Mouse (Mus musculus) stomach, postnatal 0 days (tissue): ENCODE measurements around the gene Trrap. TPM values are rescaled to one million over a fixed set of nuclear protein-coding genes. Genes with fewer than 3 reads are reported as not detected.

Source experiments
- ATAC-seq: fragments of 200-750 bp; cut with Nextera tagmentation; 2 replicates; pipeline ENCODE4 v1.8.0; 2017; ENCODE audit not compliant: low FRiP score, low TSS enrichment
- DNase-seq: peaks from one replicate; pipeline ENCODE4 v3.0.0-alpha.2; 2016; ENCODE audit warnings: low spot score
- H3K27ac ChIP-seq: fragments of 300-500 bp; sonication (generic); replicated peaks from 2 replicates; pipeline ENCODE4 v1.5.1; 2014; ENCODE audit warnings: mild to moderate bottlenecking, control low read depth
- H3K27me3 ChIP-seq: fragments of 300-500 bp; sonication (generic); 2 replicates; pipeline ENCODE4 v1.6.1; 2014; ENCODE audit warnings: low read length; ENCODE audit not compliant: control insufficient read depth, insufficient read depth
- H3K36me3 ChIP-seq: fragments of 300-500 bp; sonication (generic); 2 replicates; pipeline ENCODE4 v1.6.1; 2014; ENCODE audit warnings: low read length, mixed read lengths; ENCODE audit not compliant: control insufficient read depth, insufficient read depth
- H3K4me1 ChIP-seq: fragments of 300-500 bp; sonication (generic); replicated peaks from 2 replicates; pipeline ENCODE4 v1.6.1; 2014; ENCODE audit warnings: antibody characterized with exemption; ENCODE audit not compliant: control insufficient read depth, insufficient read depth
- H3K4me2 ChIP-seq: fragments of 300-500 bp; sonication (generic); replicated peaks from 2 replicates; pipeline ENCODE4 v1.6.1; 2014; ENCODE audit warnings: low read depth, mild to moderate bottlenecking, control low read depth, moderate library complexity
- H3K4me3 ChIP-seq: fragments of 300-500 bp; sonication (generic); 2 replicates; pipeline ENCODE4 v1.5.1; 2014; ENCODE audit warnings: low read depth, low read length, control low read depth
- H3K9ac ChIP-seq: fragments of 300-500 bp; sonication (generic); 2 replicates; pipeline ENCODE4 v1.6.1; 2014; ENCODE audit warnings: mild to moderate bottlenecking, low read length, control low read depth, mixed read lengths
- H3K9me3 ChIP-seq: fragments of 300-500 bp; sonication (generic); 2 replicates; pipeline ENCODE4 v1.6.1; 2016; ENCODE audit warnings: low read length; ENCODE audit not compliant: control insufficient read depth
- CTCF ChIP-seq: IDR thresholded peaks from 2 replicates; pipeline ENCODE4 v1.5.1; 2016; ENCODE audit warnings: antibody characterized with exemption, low read depth, mild to moderate bottlenecking, moderate library complexity
- EP300 ChIP-seq: optimal IDR thresholded peaks from 2 replicates; pipeline ENCODE3; 2016; ENCODE audit warnings: antibody characterized with exemption
- WGBS: fragments of 180-500 bp; shearing (Covaris S2); extraction: QIAGEN DNeasy Blood & Tissue Kit; methylation state at CpG from one replicate; pipeline ENCODE4 v1.1.7; 2014; 5-methylcytosine and 5-hydroxymethylcytosine counted together
- polyA plus RNA-seq: library from polyadenylated mRNA; unstranded; fragments of >200 nt; fragmentation: Nextera tagmentation; extraction: Ambion mirVana; gene quantifications from 2 replicates; pipeline ENCODE4 v1.2.1, GENCODE M21; 2015

The Trrap gene
- polyA plus RNA-seq, 1 experiment from 2014 or later: 22.7 TPM

GRCm38 (mm10) chr5:144849932-144850331 is 82.4 kb downstream of the Trrap start:
- H3K27ac ChIP-seq: no peak overlapping the region
- H3K4me2 ChIP-seq: no peak overlapping the region
- H3K4me1 ChIP-seq: no peaks in the 10 kb centered on the region
- no peak overlapping the region for H3K9ac ChIP-seq
- H3K9me3 ChIP-seq: no peaks in the 10 kb centered on the region
- ATAC-seq (no peak), DNase-seq (no peak)
- H3K27me3 ChIP-seq: no peaks in the 10 kb centered on the region
- WGBS: 91% methylated on average over 10 of the region's 10 CpGs
- H3K36me3 ChIP-seq: peaks cover 56% of the 10 kb centered on the region
- H3K4me3 ChIP-seq: no peak overlapping the region
- TF ChIP-seq EP300 (no peak), CTCF (no peak)

GRCm38 (mm10) chr5:144851820-144852219 is 84.3 kb downstream of the Trrap start:
- Histone ChIP-seq H3K4me2 (no peak overlapping the region), H3K36me3 (peaks cover 51% of the 10 kb centered on the region), H3K9ac (no peak overlapping the region), H3K27me3 (no peaks in the 10 kb centered on the region), H3K4me1 (no peaks in the 10 kb centered on the region), H3K27ac (no peak overlapping the region), H3K9me3 (no peaks in the 10 kb centered on the region), H3K4me3 (no peak overlapping the region)
- DNase-seq (no peak), ATAC-seq (no peak)
- WGBS: 94% methylated on average over 3 of the region's 3 CpGs
- TF ChIP-seq CTCF (peak; percentile 41), EP300 (no peak)

- DNase-seq (no peak), ATAC-seq (0 out of 2 replicates have a peak, but pooled peaks have one; percentile 5)
- H3K36me3 ChIP-seq: peaks cover 56% of the 10 kb centered on the region
Observed at GRCm38 (mm10) chr5:144853931-144854330, 86.4 kb downstream of the Trrap start.

GRCm38 (mm10) chr5:144855936-144856335 is 88.4 kb downstream of the Trrap start:
- H3K9ac ChIP-seq: no peak overlapping the region
- no peak overlapping the region for H3K4me3 ChIP-seq
- no peak for TF ChIP-seq EP300
- TF ChIP-seq CTCF: no peak
- no peaks in the 10 kb centered on the region for H3K4me1 ChIP-seq
- no peak overlapping the region for H3K4me2 ChIP-seq
- WGBS: 61% methylated on average over 6 of the region's 6 CpGs
- ATAC-seq (no peak), DNase-seq (no peak)
- H3K27me3 ChIP-seq: no peaks in the 10 kb centered on the region
- H3K9me3 ChIP-seq: peaks cover 4% of the 10 kb centered on the region; the same call in 1 of the 2 replicates
- peaks cover 57% of the 10 kb centered on the region for H3K36me3 ChIP-seq
- H3K27ac ChIP-seq: no peak overlapping the region

More at GRCm38 (mm10) chr5:144853931-144854330, 86.4 kb downstream of the Trrap start:
- H3K27me3 ChIP-seq: no peaks in the 10 kb centered on the region
- TF ChIP-seq CTCF (peak; percentile 36), EP300 (no peak)
- H3K9me3 ChIP-seq: no peaks in the 10 kb centered on the region
- 82% methylated on average over 5 of the region's 5 CpGs for WGBS
- no peak overlapping the region for H3K27ac ChIP-seq
- no peaks in the 10 kb centered on the region for H3K4me1 ChIP-seq
- no peak overlapping the region for H3K9ac ChIP-seq
- H3K4me3 ChIP-seq: no peak overlapping the region
- H3K4me2 ChIP-seq: no peak overlapping the region

GRCm38 (mm10) chr5:144858527-144858926 is 91.0 kb downstream of the Trrap start:
- no peaks in the 10 kb centered on the region for H3K27me3 ChIP-seq
- H3K4me1 ChIP-seq: no peaks in the 10 kb centered on the region
- 95% methylated on average over 15 of the region's 15 CpGs for WGBS
- DNase-seq (no peak), ATAC-seq (no peak)
- no peak overlapping the region for H3K9ac ChIP-seq
- H3K27ac ChIP-seq: no peak overlapping the region
- H3K4me3 ChIP-seq: no peak overlapping the region
- peaks cover 39% of the 10 kb centered on the region for H3K36me3 ChIP-seq
- TF ChIP-seq EP300 (no peak), CTCF (no peak)
- H3K4me2 ChIP-seq: no peak overlapping the region
- peaks cover 5% of the 10 kb centered on the region; the same call in 1 of the 2 replicates for H3K9me3 ChIP-seq

GRCm38 (mm10) chr5:144859284-144859683 is 91.8 kb downstream of the Trrap start:
- Histone ChIP-seq H3K4me2 (no peak overlapping the region), H3K4me3 (no peak overlapping the region), H3K9me3 (peaks cover 5% of the 10 kb centered on the region; the same call in 1 of the 2 replicates), H3K27ac (no peak overlapping the region), H3K4me1 (no peaks in the 10 kb centered on the region), H3K27me3 (no peaks in the 10 kb centered on the region), H3K36me3 (peaks cover 35% of the 10 kb centered on the region), H3K9ac (no peak overlapping the region)
- DNase-seq (no peak), ATAC-seq (no peak)
- 84% methylated on average over 9 of the region's 9 CpGs for WGBS
- no peak for TF ChIP-seq EP300
- TF ChIP-seq CTCF: no peak
